Mouse (Mus musculus) urinary bladder, adult 18-20 months (tissue): ENCODE results near the gene Mapre3.

Experiments
- DNase-seq, 2 experiments: peaks; one replicate each; pipeline ENCODE4 v3.0.0; 2022; ENCODE audit warnings: low spot score in 2 of 2, mixed read lengths in 2 of 2

Gene Mapre3

GRCm38 (mm10) chr5:30814424-30815119 is at the start of gene Mapre3:
Gene Mapre3, plus strand, starts transcription at chr5:30814641.
- DNase-seq, result peak; percentile 82 to 93

- no peak for DNase-seq
Measured at GRCm38 (mm10) chr5:30765596-30766370, 48.7 kb upstream of the Mapre3 start.

- no peak for DNase-seq
Measured at GRCm38 (mm10) chr5:30768082-30768481, 46.4 kb upstream of the Mapre3 start.

GRCm38 (mm10) chr5:30768598-30768997 is 45.8 kb upstream of the Mapre3 start:
- no peak for DNase-seq

DNA sequence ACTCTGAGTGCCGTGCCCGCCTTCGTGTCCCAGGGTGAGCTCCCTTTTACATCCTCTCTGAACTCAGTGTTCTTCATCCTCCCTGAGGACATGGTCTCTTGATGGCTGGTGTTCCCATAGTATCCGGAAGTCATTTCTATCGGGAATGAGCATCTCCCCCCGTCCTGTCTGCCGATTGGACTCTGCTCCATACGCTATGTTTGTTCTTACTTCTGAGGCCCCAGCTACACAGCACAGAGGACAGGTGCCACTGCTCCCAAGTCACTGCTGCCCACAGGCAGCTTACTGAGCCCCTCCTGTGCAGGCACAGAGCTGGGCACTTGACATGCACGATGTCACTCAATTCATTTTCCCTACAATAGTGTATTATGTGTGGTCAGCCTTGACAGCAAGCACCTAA is 45.4 kb upstream of the Mapre3 start:
- no peak for DNase-seq

DNA sequence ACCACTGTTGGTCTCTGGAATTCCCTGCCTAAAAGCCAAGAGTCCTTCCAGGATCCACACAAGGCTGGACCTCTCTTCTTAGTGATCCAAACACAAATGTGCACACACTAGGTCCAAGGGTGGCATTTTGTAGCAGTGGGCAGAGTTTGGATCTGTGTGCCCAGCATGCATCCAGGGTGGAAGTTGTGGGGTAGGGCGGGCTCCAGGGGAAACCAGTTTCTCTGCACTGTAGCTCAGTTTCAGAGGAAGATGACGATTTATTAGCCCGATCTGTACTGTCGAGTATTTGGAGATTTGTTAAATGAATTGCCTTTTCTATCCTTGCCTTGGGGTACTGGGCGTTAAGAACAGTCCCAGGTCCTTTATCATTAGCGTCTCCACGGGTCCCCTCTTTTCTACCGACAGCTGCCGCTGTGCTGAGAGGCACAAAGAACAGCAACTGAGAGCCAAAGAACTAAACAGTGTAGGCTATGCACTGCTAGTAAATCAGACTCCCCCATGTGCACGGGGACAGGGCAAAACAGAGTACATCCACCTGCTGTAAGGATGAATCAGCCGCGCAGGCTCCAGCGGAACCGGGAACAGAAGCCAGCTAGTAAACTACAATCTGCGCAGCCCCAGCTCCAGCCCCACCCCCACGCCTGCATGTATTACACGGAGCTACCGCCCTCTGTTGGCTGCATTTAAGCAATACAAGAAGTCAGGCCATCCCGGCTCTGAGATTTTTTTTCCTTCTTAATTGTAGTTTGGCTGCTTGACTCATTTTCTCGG is 39.7 kb upstream of the Mapre3 start:
- DNase-seq, result peak; percentile 74 to 81

DNA sequence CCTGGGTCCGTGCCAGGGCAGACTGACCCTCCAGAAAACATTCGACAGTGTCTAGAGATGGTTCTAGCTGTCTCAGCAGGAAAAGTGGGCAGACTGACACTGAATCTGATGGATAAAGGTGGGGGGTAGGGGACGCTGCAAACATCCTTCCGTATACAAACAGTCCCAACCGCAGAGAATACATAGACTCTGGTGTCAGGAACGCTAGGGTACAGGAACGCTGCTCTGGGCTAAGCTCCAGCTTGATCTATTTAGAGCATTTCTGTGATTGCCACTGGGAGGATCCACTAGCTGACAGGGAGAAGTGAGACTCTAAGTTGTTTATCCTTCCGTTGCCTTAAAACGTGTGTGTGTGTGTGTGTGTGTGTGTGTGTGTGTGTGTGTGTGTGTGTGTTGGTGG is 33.7 kb upstream of the Mapre3 start:
- no peak for DNase-seq

GRCm38 (mm10) chr5:30781147-30781546 is 33.3 kb upstream of the Mapre3 start:
- DNase-seq, result no peak

- DNase-seq, result no peak
Measured at GRCm38 (mm10) chr5:30787381-30787780, 27.1 kb upstream of the Mapre3 start.

DNA sequence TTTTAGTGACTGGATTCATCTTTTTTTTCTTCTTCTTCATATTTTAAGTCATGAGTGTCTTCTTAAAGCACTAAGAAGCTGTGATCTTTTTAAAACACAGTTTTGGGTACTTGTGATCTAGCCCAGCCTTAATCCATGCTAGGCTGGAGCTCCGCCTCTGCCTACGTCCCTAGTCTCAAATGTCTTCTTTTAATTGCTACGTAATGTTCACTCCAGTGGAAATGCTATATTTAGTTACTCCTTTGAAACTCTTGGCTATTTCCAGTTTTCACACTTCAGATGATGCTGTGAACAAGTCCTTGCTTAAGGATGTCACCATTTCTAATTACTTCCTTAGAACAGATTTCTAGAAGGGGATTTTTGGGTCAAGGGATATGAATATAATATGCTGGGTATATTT is 24.4 kb upstream of the Mapre3 start:
- DNase-seq, result no peak

- DNase-seq, result peak; percentile 54 to 76
Measured at GRCm38 (mm10) chr5:30796125-30796524, 18.3 kb upstream of the Mapre3 start.

GRCm38 (mm10) chr5:30797482-30797881 is 17.0 kb upstream of the Mapre3 start:
- DNase-seq, result no peak

GRCm38 (mm10) chr5:30797982-30798381 is 16.5 kb upstream of the Mapre3 start:
- no peak for DNase-seq

DNA sequence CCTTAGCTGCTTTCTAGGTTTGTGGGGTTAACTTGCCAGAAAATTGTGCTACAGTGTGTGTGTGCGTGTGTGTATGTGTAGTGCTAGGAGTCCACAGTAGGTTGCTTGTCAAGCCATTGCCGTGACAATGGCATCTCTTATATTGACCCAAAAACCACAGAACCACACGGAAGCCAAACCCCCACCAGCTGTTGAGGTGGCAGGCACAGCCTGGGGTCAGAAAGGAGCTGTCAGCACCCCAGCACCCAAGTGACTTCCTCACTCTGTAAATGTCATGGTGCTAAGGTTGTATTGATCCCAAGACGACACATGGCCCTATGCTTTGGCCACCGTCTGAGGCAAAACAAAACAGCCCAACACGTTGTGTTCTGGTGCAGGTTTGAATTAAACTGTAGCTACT is 15.5 kb upstream of the Mapre3 start:
- no peak for DNase-seq

DNA sequence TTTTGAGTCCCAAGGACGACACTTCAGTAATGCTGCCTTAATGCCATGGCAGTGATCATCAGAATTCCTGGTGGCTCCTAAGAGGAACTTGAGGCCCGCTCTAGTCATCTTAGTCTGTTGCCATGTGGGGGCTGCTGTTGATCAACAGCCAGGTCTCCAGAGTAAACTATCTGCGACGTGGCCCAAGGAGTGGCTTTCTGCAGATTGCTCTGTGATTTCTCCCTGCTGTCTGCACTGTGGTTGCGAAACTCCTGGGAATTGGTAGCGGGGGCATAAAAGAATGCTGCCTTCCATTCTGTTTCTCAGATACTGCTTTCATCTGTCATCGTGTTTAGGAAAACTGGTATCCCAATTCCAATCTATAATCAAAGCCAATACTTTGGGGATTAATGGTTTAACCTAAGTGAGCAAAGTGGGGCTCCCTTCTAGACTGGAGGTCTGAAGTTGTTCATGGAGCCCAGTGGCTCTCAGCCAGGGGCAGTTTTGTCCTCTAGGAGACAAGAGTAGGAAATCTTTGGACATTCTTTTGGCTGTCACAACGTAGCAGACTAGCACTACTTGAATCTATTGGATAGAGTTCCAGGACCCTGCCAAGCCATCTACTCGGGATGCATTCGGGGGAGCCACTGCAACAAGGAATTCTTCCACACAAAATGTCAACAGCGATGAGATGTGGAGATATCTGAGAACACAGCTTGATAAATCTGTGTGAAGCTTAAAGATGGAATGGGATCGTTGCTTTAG is 11.5 kb upstream of the Mapre3 start:
- DNase-seq, result no peak

DNA sequence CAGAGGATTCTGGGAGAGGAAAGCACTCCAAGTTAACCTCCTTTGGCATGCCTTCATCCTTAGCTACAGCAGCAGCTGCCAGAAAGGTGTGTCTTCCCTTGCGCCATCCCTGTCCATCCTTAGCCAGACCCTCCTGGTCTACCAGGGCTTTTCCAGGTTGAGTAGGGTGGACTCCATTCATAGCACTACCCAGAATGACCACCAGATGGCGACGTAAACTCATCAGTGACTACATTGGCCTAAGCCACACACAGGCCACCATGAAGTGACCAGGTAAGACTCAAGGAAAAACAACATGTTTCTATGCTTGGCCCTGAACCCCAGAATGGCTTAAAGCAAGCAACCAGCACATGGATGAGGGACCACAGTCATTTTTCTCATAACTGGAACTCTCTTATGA is 8.3 kb upstream of the Mapre3 start:
- DNase-seq, result peak; percentile 78 to 81

DNA sequence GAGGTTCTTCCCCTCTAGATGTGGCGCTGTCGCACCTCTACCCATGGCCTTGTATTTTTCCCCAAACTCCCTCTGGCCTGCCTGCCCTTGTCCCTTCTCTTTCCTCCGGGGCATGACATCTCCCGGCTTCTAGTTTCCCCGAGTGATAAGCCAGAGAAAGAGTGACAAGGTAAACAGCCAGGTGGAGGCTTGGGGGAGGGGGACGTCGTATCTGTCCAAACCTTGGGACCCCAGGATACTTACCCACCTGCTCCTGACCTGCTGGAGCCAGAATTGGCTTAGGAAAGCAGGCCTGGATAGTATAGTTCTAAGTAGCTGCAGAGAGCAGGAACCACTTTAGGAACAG is 652 bp downstream of the Mapre3 start:
- no peak for DNase-seq

GRCm38 (mm10) chr5:30816261-30816791 is 1.9 kb downstream of the Mapre3 start:
- no peak for DNase-seq

GRCm38 (mm10) chr5:30818758-30819309 is 4.4 kb downstream of the Mapre3 start:
- no peak for DNase-seq

GRCm38 (mm10) chr5:30822689-30823088 is 8.2 kb downstream of the Mapre3 start:
- no peak for DNase-seq

DNA sequence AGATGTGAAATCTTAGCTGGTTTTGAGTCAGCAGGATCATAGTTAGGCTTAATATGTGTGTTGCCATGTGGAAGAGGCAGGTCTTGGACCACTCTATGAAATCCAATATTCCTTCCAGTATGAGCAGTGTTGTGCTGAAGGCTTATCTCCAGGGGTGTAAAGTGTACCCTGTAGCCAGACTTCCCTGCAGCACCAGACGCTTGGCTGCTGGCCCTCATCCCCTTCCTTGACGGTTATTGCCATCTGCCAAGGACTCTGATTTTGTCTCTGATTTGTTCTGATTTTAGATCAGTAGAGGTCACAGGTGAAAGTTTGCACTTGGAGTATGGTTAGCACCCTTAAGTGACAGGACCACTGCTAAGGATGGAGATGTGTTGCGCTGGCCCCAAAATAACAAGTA is 8.7 kb downstream of the Mapre3 start:
- no peak for DNase-seq
